Mouse (Mus musculus) liver, embryonic 13.5 days (tissue): ENCODE measurements around the gene Ptprd. TPM values are rescaled to one million over a fixed set of nuclear protein-coding genes. Genes with fewer than 3 reads are reported as not detected.

ENCODE experiments used
- ATAC-seq: fragments of 200-750 bp; cut with Nextera tagmentation; 2 replicates; pipeline ENCODE4 v1.8.0; 2017; ENCODE audit warnings: low read depth, mild to moderate bottlenecking, moderate number of reproducible peaks, moderate library complexity
- DNase-seq: peaks from one replicate; pipeline ENCODE4 v3.0.0; 2022
- H3K27ac ChIP-seq: fragments of 300-500 bp; sonication (generic); 2 replicates; pipeline ENCODE4 v1.5.1; 2015; ENCODE audit warnings: moderate library complexity, mild to moderate bottlenecking, inconsistent platforms
- H3K27me3 ChIP-seq: fragments of 300-500 bp; sonication (generic); 2 replicates; pipeline ENCODE4 v1.6.1; 2015; ENCODE audit warnings: mild to moderate bottlenecking, inconsistent platforms
- H3K36me3 ChIP-seq: fragments of 300-500 bp; sonication (generic); 2 replicates; pipeline ENCODE4 v1.6.1; 2015; ENCODE audit warnings: mild to moderate bottlenecking, inconsistent platforms
- H3K4me1 ChIP-seq: fragments of 300-500 bp; sonication (generic); replicated peaks from 2 replicates; pipeline ENCODE4 v1.6.1; 2015; ENCODE audit warnings: inconsistent platforms
- H3K4me2 ChIP-seq: fragments of 300-500 bp; sonication (generic); 2 replicates; pipeline ENCODE4 v1.6.1; 2015; ENCODE audit warnings: inconsistent platforms, mild to moderate bottlenecking, moderate library complexity
- H3K4me3 ChIP-seq: fragments of 300-500 bp; sonication (generic); replicated peaks from 2 replicates; pipeline ENCODE4 v1.5.1; 2015; ENCODE audit warnings: mild to moderate bottlenecking, inconsistent platforms
- H3K9ac ChIP-seq: fragments of 300-500 bp; sonication (generic); 2 replicates; pipeline ENCODE4 v1.6.1; 2015; ENCODE audit warnings: mild to moderate bottlenecking, inconsistent platforms
- H3K9me3 ChIP-seq: fragments of 300-500 bp; sonication (generic); replicated peaks from 2 replicates; pipeline ENCODE4 v1.6.1; 2016; ENCODE audit warnings: inconsistent platforms
- WGBS: fragments of 180-500 bp; shearing (Covaris S2); methylation state at CpG from one replicate; pipeline ENCODE4 v1.1.7; 2015; ENCODE audit not compliant: insufficient replicate concordance; 5-methylcytosine and 5-hydroxymethylcytosine counted together
- polyA plus RNA-seq: library from polyadenylated mRNA; unstranded; fragments of >200 nt; fragmentation: Nextera tagmentation; extraction: Ambion mirVana; gene quantifications from 2 replicates; pipeline ENCODE4 v1.2.1, GENCODE M21; 2015

The Ptprd gene
- polyA plus RNA-seq, 1 experiment from 2014 or later: 1.8 TPM

DNA sequence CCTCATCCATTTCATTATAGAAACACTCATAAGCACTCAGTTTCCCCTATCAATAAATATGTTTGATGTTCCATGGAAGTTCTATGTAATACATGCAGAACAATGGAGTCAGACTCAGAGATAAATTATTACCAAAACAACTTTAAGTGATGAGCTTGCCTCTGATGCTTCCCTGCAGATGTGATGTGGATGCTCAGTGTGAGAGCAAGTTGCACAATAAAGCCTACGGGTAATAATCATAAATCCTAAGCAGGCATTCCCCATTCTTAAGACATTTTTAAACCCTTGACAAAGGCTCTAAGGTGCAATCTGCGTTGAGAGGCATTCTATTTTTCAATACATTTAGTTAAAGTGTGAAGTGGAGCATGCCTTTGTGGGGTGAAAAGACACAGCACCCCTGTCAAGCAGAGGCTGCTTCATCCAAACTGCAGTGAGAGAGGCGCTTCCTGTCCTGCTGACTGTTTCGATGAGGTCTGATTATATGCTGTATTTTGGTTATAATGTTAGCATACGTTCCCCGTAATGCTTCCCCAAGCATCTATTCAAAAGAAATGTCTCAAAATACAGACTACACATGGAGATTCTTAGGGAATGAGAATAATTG lies 969.8 kb downstream of the Ptprd start:
- H3K9ac ChIP-seq: no peak overlapping the region
- no peaks in the 10 kb centered on the region for H3K27me3 ChIP-seq
- no peaks in the 10 kb centered on the region for H3K9me3 ChIP-seq
- no peak overlapping the region for H3K4me3 ChIP-seq
- no peaks in the 10 kb centered on the region for H3K36me3 ChIP-seq
- H3K27ac ChIP-seq: no peak overlapping the region
- no peak overlapping the region for H3K4me2 ChIP-seq
- WGBS: 72% methylated on average over 6 of the region's 6 CpGs
- H3K4me1 ChIP-seq: no peaks in the 10 kb centered on the region
- no peak for ATAC-seq
- no peak for DNase-seq

DNA sequence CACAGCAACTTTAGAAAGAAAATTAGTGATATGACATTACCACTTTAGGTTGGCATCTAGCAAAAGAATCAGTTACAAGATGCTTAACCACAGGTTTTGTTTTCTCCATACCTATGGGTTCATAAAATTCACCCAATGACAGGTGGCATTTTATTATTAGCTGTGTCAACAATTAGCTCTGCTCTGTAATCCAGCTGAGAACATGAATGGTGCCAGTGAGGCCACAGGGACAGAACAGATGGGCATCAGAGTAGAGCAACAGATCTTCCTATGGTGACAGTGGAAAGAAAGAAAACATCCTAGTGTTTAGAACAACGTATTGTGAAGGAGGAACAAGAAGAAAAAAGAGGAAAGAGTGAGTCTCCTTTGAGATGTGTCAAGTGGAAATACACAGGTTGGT lies 973.6 kb downstream of the Ptprd start:
- H3K27ac ChIP-seq: no peak overlapping the region
- H3K9me3 ChIP-seq: no peaks in the 10 kb centered on the region
- H3K4me3 ChIP-seq: no peak overlapping the region
- no peak overlapping the region for H3K4me2 ChIP-seq
- no peak for ATAC-seq
- H3K27me3 ChIP-seq: no peaks in the 10 kb centered on the region
- H3K4me1 ChIP-seq: no peaks in the 10 kb centered on the region
- 50% methylated on average over 1 of the region's 1 CpGs for WGBS
- no peak overlapping the region for H3K9ac ChIP-seq
- no peaks in the 10 kb centered on the region for H3K36me3 ChIP-seq
- no peak for DNase-seq

DNA sequence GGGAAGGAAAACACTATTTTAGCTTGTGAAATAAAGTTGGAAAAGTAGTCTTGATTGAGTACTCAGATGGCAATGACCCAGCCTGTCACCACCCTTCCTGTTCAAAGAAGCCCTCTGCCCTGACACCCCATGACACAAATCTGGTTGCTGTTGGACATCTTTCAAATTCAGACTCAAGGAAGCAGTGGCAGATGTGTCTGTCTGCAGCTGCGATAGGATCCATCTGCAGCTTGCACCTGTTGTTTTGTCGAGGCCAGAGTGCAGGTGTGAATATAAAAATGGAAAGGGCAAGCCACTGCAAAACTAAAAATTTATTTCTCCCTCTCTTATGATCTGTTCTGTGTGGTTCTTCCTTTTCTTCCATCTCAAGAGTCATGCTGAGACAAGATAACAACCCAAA lies 978.5 kb downstream of the Ptprd start:
- WGBS: 59% methylated on average over 2 of the region's 2 CpGs
- Histone ChIP-seq H3K27ac (no peak overlapping the region), H3K36me3 (no peaks in the 10 kb centered on the region), H3K4me1 (no peaks in the 10 kb centered on the region), H3K9me3 (no peaks in the 10 kb centered on the region), H3K4me2 (no peak overlapping the region), H3K27me3 (no peaks in the 10 kb centered on the region), H3K4me3 (no peak overlapping the region), H3K9ac (no peak overlapping the region)
- DNase-seq (no peak), ATAC-seq (no peak)

DNA sequence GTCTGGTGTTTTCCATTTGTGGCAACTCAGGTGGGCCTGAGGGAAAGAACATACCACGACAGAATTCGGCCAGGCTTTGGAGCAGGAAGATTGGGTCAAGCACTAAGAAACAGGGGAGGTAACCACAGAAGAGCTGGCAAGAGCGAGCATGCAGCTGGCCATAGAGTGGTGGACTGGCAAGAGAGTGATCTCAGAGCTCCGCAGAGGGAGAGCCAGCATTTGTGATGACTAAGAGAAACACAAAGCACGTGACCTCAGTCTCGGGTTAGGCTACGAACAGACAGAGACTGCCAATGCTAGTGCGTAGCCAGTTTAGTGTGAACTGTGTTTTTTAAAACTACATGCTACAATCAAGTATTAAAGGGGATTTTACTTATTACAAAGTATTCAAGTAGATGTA lies 1042.9 kb downstream of the Ptprd start:
- 69% methylated on average over 8 of the region's 8 CpGs for WGBS
- Histone ChIP-seq H3K4me1 (no peaks in the 10 kb centered on the region), H3K9me3 (no peaks in the 10 kb centered on the region), H3K4me2 (no peak overlapping the region), H3K36me3 (no peaks in the 10 kb centered on the region), H3K27ac (no peak overlapping the region), H3K4me3 (no peak overlapping the region), H3K9ac (no peak overlapping the region), H3K27me3 (no peaks in the 10 kb centered on the region)
- no peak for DNase-seq
- no peak for ATAC-seq

DNA sequence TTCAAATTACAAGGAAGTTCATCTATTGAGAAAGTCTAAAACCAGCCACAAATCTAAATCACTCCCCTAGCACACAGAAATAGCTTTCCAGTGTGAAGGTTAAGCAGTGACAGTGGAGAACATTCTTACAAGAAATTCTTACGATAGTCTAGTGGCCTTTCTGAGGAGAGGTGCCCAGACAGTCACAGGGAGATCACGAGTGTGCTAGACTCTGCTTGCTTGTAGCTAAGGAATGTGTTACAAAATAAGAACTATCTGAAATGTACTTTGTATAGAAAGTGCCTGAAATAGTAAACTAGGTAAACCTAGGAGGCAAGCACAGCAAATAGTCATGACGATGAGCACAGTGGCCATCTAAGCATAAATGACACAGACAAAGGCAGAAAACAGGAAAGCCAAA lies 1054.2 kb downstream of the Ptprd start:
- H3K27me3 ChIP-seq: no peaks in the 10 kb centered on the region
- no peak overlapping the region for H3K9ac ChIP-seq
- no peak for ATAC-seq
- no peaks in the 10 kb centered on the region for H3K9me3 ChIP-seq
- 65% methylated on average over 3 of the region's 3 CpGs for WGBS
- H3K36me3 ChIP-seq: no peaks in the 10 kb centered on the region
- DNase-seq: no peak
- H3K27ac ChIP-seq: no peak overlapping the region
- H3K4me2 ChIP-seq: no peak overlapping the region
- H3K4me1 ChIP-seq: no peaks in the 10 kb centered on the region
- H3K4me3 ChIP-seq: no peak overlapping the region

DNA sequence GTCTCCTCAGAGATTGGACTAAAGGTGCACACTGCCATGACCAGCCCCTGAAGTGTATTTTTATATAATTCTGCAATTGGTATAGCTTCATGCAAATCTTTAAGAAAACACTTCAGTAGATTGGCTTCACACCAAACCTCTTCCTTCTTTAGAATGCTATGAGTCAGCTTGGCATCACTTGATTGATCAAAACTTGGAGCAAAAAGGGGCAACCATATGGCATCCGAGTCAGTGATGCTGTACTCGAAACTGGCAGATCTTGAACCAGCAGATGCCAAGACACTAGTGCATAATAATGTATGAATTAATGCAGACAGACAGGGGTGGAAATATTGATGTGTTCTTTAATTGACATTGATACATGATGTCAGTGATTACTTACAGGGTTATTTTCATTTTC lies 1056.2 kb downstream of the Ptprd start:
- no peaks in the 10 kb centered on the region for H3K9me3 ChIP-seq
- no peak for DNase-seq
- WGBS: 53% methylated on average over 2 of the region's 2 CpGs
- H3K4me3 ChIP-seq: no peak overlapping the region
- no peak for ATAC-seq
- H3K9ac ChIP-seq: no peak overlapping the region
- H3K4me1 ChIP-seq: no peaks in the 10 kb centered on the region
- no peaks in the 10 kb centered on the region for H3K36me3 ChIP-seq
- no peaks in the 10 kb centered on the region for H3K27me3 ChIP-seq
- no peak overlapping the region for H3K4me2 ChIP-seq
- no peak overlapping the region for H3K27ac ChIP-seq

DNA sequence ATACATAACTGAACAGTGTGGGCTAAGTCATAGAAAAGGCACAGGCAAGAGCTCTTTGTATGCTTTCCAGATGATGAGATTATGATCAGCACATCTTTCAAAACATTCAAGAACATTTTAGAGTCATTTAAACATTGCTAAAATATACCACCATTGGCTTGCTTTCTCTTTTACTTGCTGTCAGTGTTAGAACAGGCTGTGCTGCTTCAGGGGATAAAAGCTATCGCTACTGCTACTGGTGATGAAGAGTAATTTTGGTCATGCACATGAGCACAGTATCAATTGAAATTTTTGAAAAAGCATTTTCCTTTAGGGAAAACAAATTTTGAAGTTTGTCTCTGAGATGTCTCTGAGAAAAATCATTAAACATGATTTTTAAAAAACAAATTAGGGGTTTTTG lies 1056.7 kb downstream of the Ptprd start:
- Histone ChIP-seq H3K27me3 (no peaks in the 10 kb centered on the region), H3K4me1 (no peaks in the 10 kb centered on the region), H3K4me3 (no peak overlapping the region), H3K4me2 (no peak overlapping the region), H3K9ac (no peak overlapping the region), H3K27ac (no peak overlapping the region), H3K36me3 (no peaks in the 10 kb centered on the region), H3K9me3 (no peaks in the 10 kb centered on the region)
- WGBS: 60% methylated on average over 1 of the region's 1 CpGs
- ATAC-seq: no peak
- DNase-seq: no peak

DNA sequence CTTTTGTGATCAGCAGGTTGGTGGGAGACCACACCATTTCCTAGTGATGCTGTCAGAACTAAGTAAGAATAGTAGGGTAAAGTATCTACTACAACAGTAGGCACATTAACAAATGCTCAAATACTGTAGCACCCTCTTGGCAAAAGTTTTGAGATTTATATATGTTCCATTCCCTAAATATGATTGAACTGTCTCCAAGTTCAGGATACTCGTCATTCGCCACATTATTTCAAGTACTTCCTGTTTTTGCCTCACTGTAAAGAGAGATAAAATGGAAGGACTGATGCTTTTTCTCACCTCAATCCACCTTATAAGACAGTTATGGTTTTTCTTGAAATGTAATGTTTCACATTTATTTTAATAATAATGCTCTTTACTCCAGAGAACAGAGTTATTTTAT lies 1086.9 kb downstream of the Ptprd start:
- WGBS: 27% methylated on average over 2 of the region's 2 CpGs

DNA sequence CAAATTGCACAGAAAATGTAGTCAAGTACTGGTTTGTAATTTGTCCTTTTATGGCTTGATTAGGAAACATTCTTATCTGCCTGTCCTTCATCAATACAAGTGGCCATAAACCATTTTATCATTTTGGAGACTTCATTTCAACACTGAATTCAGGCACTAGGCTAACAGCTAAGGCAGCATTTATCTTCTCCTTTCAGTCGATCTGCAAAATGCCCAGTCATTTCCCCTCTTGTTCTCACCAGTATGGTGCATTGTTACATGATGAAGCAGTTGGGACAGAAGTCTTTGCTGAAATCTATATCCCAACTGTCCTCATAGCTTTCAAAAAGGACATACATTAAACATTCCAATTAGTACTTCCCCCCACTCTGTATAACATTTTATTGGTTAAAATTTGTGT lies 1100.9 kb downstream of the Ptprd start:
- Histone ChIP-seq H3K4me3 (no peak overlapping the region), H3K9ac (no peak overlapping the region), H3K4me1 (no peaks in the 10 kb centered on the region), H3K27ac (no peak overlapping the region), H3K27me3 (no peaks in the 10 kb centered on the region), H3K4me2 (no peak overlapping the region), H3K9me3 (no peaks in the 10 kb centered on the region), H3K36me3 (no peaks in the 10 kb centered on the region)
- no peak for DNase-seq
- 29% methylated on average over 1 of the region's 1 CpGs for WGBS
- ATAC-seq: no peak

More for the DNA sequence above, 1086.9 kb downstream of the Ptprd start:
- Histone ChIP-seq H3K9me3 (no peaks in the 10 kb centered on the region), H3K27ac (no peak overlapping the region), H3K9ac (no peak overlapping the region), H3K4me2 (no peak overlapping the region), H3K4me3 (no peak overlapping the region), H3K27me3 (no peaks in the 10 kb centered on the region), H3K4me1 (no peaks in the 10 kb centered on the region), H3K36me3 (no peaks in the 10 kb centered on the region)
- DNase-seq (no peak), ATAC-seq (no peak)

DNA sequence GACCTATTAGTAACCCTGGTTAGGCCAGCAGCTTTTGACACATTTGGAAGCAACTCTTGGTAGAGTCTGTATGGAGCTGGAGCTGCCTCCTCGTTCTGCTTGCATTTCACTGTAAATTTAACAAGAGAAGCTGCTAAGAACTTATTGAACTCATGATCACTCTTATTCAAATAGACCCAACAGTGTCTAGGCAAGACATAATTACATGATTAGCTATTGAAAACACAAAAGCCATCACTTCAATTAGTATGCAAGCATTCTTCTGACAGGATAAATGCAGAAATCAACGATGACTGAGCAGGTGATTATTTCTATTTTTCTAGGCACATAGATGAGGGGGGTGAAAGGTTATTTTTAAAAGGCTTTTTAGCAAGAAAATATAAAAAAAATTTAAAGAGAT lies 1104.5 kb downstream of the Ptprd start:
- 59% methylated on average over 2 of the region's 2 CpGs for WGBS
- no peak for DNase-seq
- H3K36me3 ChIP-seq: no peaks in the 10 kb centered on the region
- no peaks in the 10 kb centered on the region for H3K4me1 ChIP-seq
- no peaks in the 10 kb centered on the region for H3K9me3 ChIP-seq
- no peak overlapping the region for H3K9ac ChIP-seq
- no peak overlapping the region for H3K4me3 ChIP-seq
- no peak for ATAC-seq
- H3K27me3 ChIP-seq: no peaks in the 10 kb centered on the region
- no peak overlapping the region for H3K4me2 ChIP-seq
- no peak overlapping the region for H3K27ac ChIP-seq

DNA sequence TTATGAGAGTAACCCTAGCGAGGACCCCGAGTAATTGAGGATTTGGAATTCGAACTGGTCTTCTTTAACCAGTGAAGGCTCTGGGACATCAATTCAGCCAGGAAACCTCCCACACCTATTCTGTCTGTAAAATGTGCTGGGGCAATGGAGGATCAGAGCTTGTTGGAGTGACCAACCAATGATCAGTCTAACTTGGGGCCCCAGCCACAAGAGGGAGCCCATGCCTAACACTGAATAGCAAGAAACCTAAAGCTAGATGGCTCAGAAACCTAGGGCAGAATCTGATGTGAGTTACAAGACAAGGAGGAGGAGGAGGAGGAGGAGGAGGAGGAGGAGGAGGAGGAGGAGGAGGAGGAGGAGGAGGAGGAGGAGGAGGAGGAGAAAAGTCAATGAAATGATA lies 1128.6 kb downstream of the Ptprd start:
- WGBS: 35% methylated on average over 3 of the region's 3 CpGs
- Histone ChIP-seq H3K4me2 (no peak overlapping the region), H3K27ac (no peak overlapping the region), H3K4me3 (no peak overlapping the region), H3K4me1 (no peaks in the 10 kb centered on the region), H3K36me3 (no peaks in the 10 kb centered on the region), H3K9me3 (no peaks in the 10 kb centered on the region), H3K9ac (no peak overlapping the region), H3K27me3 (no peaks in the 10 kb centered on the region)
- DNase-seq (no peak), ATAC-seq (no peak)

DNA sequence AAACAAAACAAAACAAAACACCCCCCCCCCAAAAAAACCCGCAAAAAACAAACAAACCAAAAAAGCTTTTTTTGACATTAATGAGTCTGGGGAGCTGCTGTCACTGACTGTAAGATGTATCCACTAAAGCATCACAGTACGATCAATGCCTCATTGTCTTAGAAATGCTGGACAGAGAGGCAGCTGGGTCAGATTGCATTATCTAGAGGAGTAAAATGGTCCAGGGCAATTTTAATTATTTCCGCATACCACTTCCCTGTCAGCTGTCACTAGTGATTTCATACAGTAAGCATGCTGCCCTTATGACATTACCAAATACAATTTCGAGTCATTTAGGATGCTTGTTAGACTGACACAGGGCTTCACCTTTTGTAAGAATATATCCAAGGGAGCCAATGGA lies 1134.2 kb downstream of the Ptprd start:
- Histone ChIP-seq H3K36me3 (no peaks in the 10 kb centered on the region), H3K9ac (no peak overlapping the region), H3K27ac (no peak overlapping the region), H3K27me3 (no peaks in the 10 kb centered on the region), H3K4me3 (no peak overlapping the region), H3K4me1 (no peaks in the 10 kb centered on the region), H3K4me2 (no peak overlapping the region), H3K9me3 (no peaks in the 10 kb centered on the region)
- ATAC-seq (no peak), DNase-seq (no peak)
- WGBS: 66% methylated on average over 4 of the region's 4 CpGs
